In genomic region chr3:57533876-57534275, GRCm38 (mm10) we compare ENCODE assay signal across 19 mouse cellular contexts. TPM values are rescaled to one million over a fixed set of nuclear protein-coding genes. Genes with fewer than 3 reads are reported as not detected.
A peak's percentile ranks its signal among the peaks of the same experiment; 100 is the strongest.
DNase-seq lines count a peak whose midpoint lies in the region; ATAC-seq and TF ChIP-seq lines count a peak whose summit lies in the region.
"Had no signal": no experiment of that assay in that cellular context is flagged by ENCODE, and none has a peak within 500 bp of the region (broad histone marks: within the 10 kb centered on the region; RNA-seq: fewer than 3 reads in every experiment).

No protein-coding gene starts in this region.

- ATAC-seq in hindbrain, postnatal 0 days, result no peak
- ATAC-seq: liver, postnatal 0 days; midbrain, embryonic 16.5 days had no signal

- 0 out of 2 replicates have a peak overlapping the region, but pooled peaks have one; percentile 31 for H3K9ac ChIP-seq in heart, adult 2 months (ENCODE audit: low read depth, low read length)
- H3K9ac ChIP-seq in hindbrain, postnatal 0 days (replicated peaks; ENCODE audit: low read length), result no peak overlapping the region
- H3K9ac ChIP-seq in CH12.LX (ENCODE audit: insufficient read depth, low read depth), result peak overlapping the region; percentile 87
- H3K9ac ChIP-seq: embryonic facial prominence, embryonic 13.5 days; liver, postnatal 0 days had no signal

- TF ChIP-seq RAD21 in CH12.LX (IDR thresholded peaks at IDR 0.05; ENCODE audit: low read depth, low read length), result no peak

- H3K27me3 ChIP-seq in heart, adult 2 months (ENCODE audit: control insufficient read depth, insufficient read depth, low read length), result no peaks in the 10 kb centered on the region
- H3K27me3 ChIP-seq in hindbrain, postnatal 0 days (ENCODE audit: insufficient read depth, low read length), result no peaks in the 10 kb centered on the region
- no peaks in the 10 kb centered on the region for H3K27me3 ChIP-seq in hindbrain, embryonic 10.5 days (ENCODE audit: insufficient read depth, poor library complexity, severe bottlenecking)
- no peaks in the 10 kb centered on the region for H3K27me3 ChIP-seq in CH12.LX (replicated peaks)
- H3K27me3 ChIP-seq: embryonic facial prominence, embryonic 13.5 days had no signal

- H3K27ac ChIP-seq in heart, adult 2 months, result peak overlapping the region; percentile 44
- 0 out of 2 replicates have a peak overlapping the region, but pooled peaks have one; percentile 33 for H3K27ac ChIP-seq in hindbrain, postnatal 0 days
- no peak overlapping the region for H3K27ac ChIP-seq in hindbrain, embryonic 10.5 days
- peak overlapping the region; percentile 87 for H3K27ac ChIP-seq in CH12.LX (ENCODE audit: insufficient read depth, low read depth)
- H3K27ac ChIP-seq: embryonic facial prominence, embryonic 13.5 days had no signal

- H3K4me3 ChIP-seq in heart, adult 2 months, result no peak overlapping the region
- no peak overlapping the region for H3K4me3 ChIP-seq in hindbrain, postnatal 0 days (ENCODE audit: low read length)
- H3K4me3 ChIP-seq in hindbrain, embryonic 10.5 days, result no peak overlapping the region
- no peak overlapping the region for H3K4me3 ChIP-seq in CH12.LX (replicated peaks in 1 of 3; ENCODE audit: low read depth in 2 of 3, low read length in 2 of 3, poor library complexity in 1 of 3)
- H3K4me3 ChIP-seq: embryonic facial prominence, embryonic 13.5 days had no signal

- dilution Hi-C loops in CH12.LX (cut with MboI; ENCODE audit: extremely low pct_ligation_motif_present, extremely low pct_unique_long_range_greater_than_20kb, low sequenced_read_pairs), result no loop called here

- intact Hi-C loops in heart, adult 2 months (cut with DNase I), result no loop called here
- intact Hi-C loops in heart, postnatal 36 days (cut with DNase I), result no loop called here

- TF ChIP-seq EP300 in heart, adult 2 months (IDR thresholded peaks at IDR 0.05; ENCODE audit: insufficient read depth, low read depth, low read length), result no peak
- TF ChIP-seq EP300 in CH12.LX (IDR thresholded peaks at IDR 0.05; ENCODE audit: low read length), result peak; percentile 57

- no peaks in the 10 kb centered on the region for H3K9me3 ChIP-seq in hindbrain, postnatal 0 days (ENCODE audit: low read length)
- H3K9me3 ChIP-seq in hindbrain, embryonic 10.5 days, result no peaks in the 10 kb centered on the region
- H3K9me3 ChIP-seq in CH12.LX (replicated peaks; ENCODE audit: low read length), result no peaks in the 10 kb centered on the region
- H3K9me3 ChIP-seq: embryonic facial prominence, embryonic 13.5 days had no signal

- peaks cover 20% of the 10 kb centered on the region for H3K4me1 ChIP-seq in heart, adult 2 months (ENCODE audit: control insufficient read depth, insufficient read depth, low read length)
- H3K4me1 ChIP-seq in hindbrain, postnatal 0 days (ENCODE audit: insufficient read depth, low read length), result no peaks in the 10 kb centered on the region
- peaks cover 5% of the 10 kb centered on the region for H3K4me1 ChIP-seq in hindbrain, embryonic 10.5 days (replicated peaks)
- peaks cover 20 to 89% of the 10 kb centered on the region in 2 experiments for H3K4me1 ChIP-seq in CH12.LX (ENCODE audit: control insufficient read depth in 1 of 2, insufficient read depth in 2 of 2)

- no peak for DNase-seq in heart, adult 2 months
- no peak for DNase-seq in heart, postnatal 36 days
- DNase-seq in hindbrain, postnatal 0 days (ENCODE audit: low spot score), result no peak
- no peak for DNase-seq in hindbrain, embryonic 10.5 days (ENCODE audit: low spot score)
- DNase-seq in CH12.LX (ENCODE audit: extremely low read depth), result peak; percentile 68
- peak; percentile 31 for DNase-seq in brain, embryonic 14.5 days (ENCODE audit: low read depth)
- no peak for DNase-seq in natural killer cell, adult 2 months (ENCODE audit: low spot score in 2 of 2)
- DNase-seq: adrenal gland, adult 8-10 months; cerebellum, adult 2 months; kidney, adult 8-10 months; kidney, postnatal 4 days; layer of hippocampus, postnatal 36 days; liver, postnatal 0 days; right cerebral cortex, postnatal 25 days; thymus, adult 18-20 months had no signal

- H3K36me3 ChIP-seq in heart, adult 2 months (ENCODE audit: control insufficient read depth, insufficient read depth, low read length), result peaks cover 39% of the 10 kb centered on the region
- H3K36me3 ChIP-seq in hindbrain, postnatal 0 days (ENCODE audit: insufficient read depth, low read length), result no peaks in the 10 kb centered on the region
- no peaks in the 10 kb centered on the region for H3K36me3 ChIP-seq in hindbrain, embryonic 10.5 days
- peaks cover 0 to 8% of the 10 kb centered on the region in 2 experiments for H3K36me3 ChIP-seq in CH12.LX (replicated peaks in 1 of 2; ENCODE audit: control insufficient read depth in 1 of 2, insufficient read depth in 1 of 2, low read length in 1 of 2)
- H3K36me3 ChIP-seq: embryonic facial prominence, embryonic 13.5 days had no signal

- H3K4me2 ChIP-seq in hindbrain, postnatal 0 days (ENCODE audit: low read depth, low read length), result no peak overlapping the region
- peak overlapping the region; percentile 80 for H3K4me2 ChIP-seq in CH12.LX (ENCODE audit: insufficient read depth, low read depth, poor library complexity, severe bottlenecking)
- H3K4me2 ChIP-seq: embryonic facial prominence, embryonic 13.5 days had no signal

- no peak for TF ChIP-seq CTCF in heart, adult 2 months (IDR thresholded peaks at IDR 0.05)
- no peak for TF ChIP-seq CTCF in hindbrain, postnatal 0 days (IDR thresholded peaks at IDR 0.05; ENCODE audit: low read depth)
- no peak for TF ChIP-seq CTCF in CH12.LX (conservative IDR thresholded peaks at IDR 0.05 in 1 of 2, IDR thresholded peaks at IDR 0.05 in 1 of 2; ENCODE audit: low read depth in 2 of 2, low read length in 2 of 2)
- no peak for TF ChIP-seq CTCF in brain, embryonic 14.5 days (IDR thresholded peaks at IDR 0.05; ENCODE audit: borderline replicate concordance, extremely low read depth, insufficient read depth, insufficient read length)

- in situ Hi-C loops in CH12.LX (cut with MboI; ENCODE audit: low pct_ligation_motif_present, low pct_unique_long_range_greater_than_20kb, low sequenced_read_pairs), result no loop called here

- WGBS in heart, adult 2 months, result 64% methylated on average over 9 of the region's 9 CpGs
- WGBS in hindbrain, postnatal 0 days, result 65% methylated on average over 9 of the region's 9 CpGs
- WGBS in hindbrain, embryonic 10.5 days, result 89% methylated on average over 9 of the region's 9 CpGs

- H3K79me2 ChIP-seq in heart, adult 2 months (replicated peaks; ENCODE audit: control insufficient read depth, insufficient read depth, low read length), result peaks cover 14% of the 10 kb centered on the region
- H3K79me2 ChIP-seq in CH12.LX (replicated peaks; ENCODE audit: control insufficient read depth, extremely low read depth, insufficient read depth, poor library complexity, severe bottlenecking), result peaks cover 6% of the 10 kb centered on the region

- TF ChIP-seq POLR2A in heart, adult 2 months (IDR thresholded peaks at IDR 0.05; ENCODE audit: insufficient read depth, low read depth, low read length), result no peak
- peak; percentile 39; the same call in 1 of the 2 replicates for TF ChIP-seq POLR2A in CH12.LX (IDR thresholded peaks at IDR 0.05; ENCODE audit: low read depth, low read length)
- no peak for TF ChIP-seq POLR2A in brain, embryonic 14.5 days (IDR thresholded peaks at IDR 0.05; ENCODE audit: borderline replicate concordance, extremely low read depth, insufficient read depth, insufficient read length, poor library complexity, severe bottlenecking)

TF ChIP-seq in CH12.LX, 34 proteins besides CTCF, POLR2A, EP300 and RAD21:
- TF ChIP-seq KAT2A (IDR thresholded peaks at IDR 0.05; ENCODE audit: insufficient replicate concordance, low read length), result no peak
- no peak; the same call in 1 of the 2 replicates for TF ChIP-seq ETS1 (conservative IDR thresholded peaks at IDR 0.05; ENCODE audit: low read depth, low read length)
- no peak for TF ChIP-seq SMC3 (IDR thresholded peaks at IDR 0.05; ENCODE audit: low read depth, low read length)
- TF ChIP-seq CHD1 (IDR thresholded peaks at IDR 0.05; ENCODE audit: low read depth, low read length), result no peak
- peak; percentile 71 for TF ChIP-seq IRF4 (IDR thresholded peaks at IDR 0.05; ENCODE audit: low read depth, low read length)
- peak; percentile 45; the same call in 1 of the 2 replicates for TF ChIP-seq MEF2A (IDR thresholded peaks at IDR 0.05; ENCODE audit: borderline replicate concordance, low read depth, low read length)
- TF ChIP-seq ZC3H11A (IDR thresholded peaks at IDR 0.05; ENCODE audit: low read depth, low read length), result no peak
- TF ChIP-seq NELFE (IDR thresholded peaks at IDR 0.05; ENCODE audit: low read depth, low read length), result peak; percentile 43; the same call in 1 of the 2 replicates
- peak; percentile 57; the same call in 1 of the 2 replicates for TF ChIP-seq ELF1 (IDR thresholded peaks at IDR 0.05; ENCODE audit: low read depth, low read length)
- TF ChIP-seq TCF12 (IDR thresholded peaks at IDR 0.05; ENCODE audit: low read depth, low read length), result peak; percentile 34; the same call in 1 of the 2 replicates
- TF ChIP-seq MXI1 (IDR thresholded peaks at IDR 0.05; ENCODE audit: low read depth, low read length), result no peak
- TF ChIP-seq TBP (conservative IDR thresholded peaks at IDR 0.05; ENCODE audit: low read depth, low read length), result peak; percentile 55; the same call in 1 of the 2 replicates
- TF ChIP-seq MYC (IDR thresholded peaks at IDR 0.05; ENCODE audit: low read depth, low read length), result peak; percentile 35; the same call in 1 of the 2 replicates

RNA-seq across cellular contexts. Expression of gene Wwtr1, which starts 41.8 kb away (rescaled TPM):
- total RNA-seq in heart, adult 2 months (2021), result 10 to 100 TPM; 46.5 to 49.1 TPM
- polyA plus RNA-seq in heart, adult 2 months (2012; rRNA removed), result 28.2 and 40.6 TPM in 2 replicates
- total RNA-seq in heart, postnatal 36 days (2021), result 10 to 100 TPM; 56.3 to 58.3 TPM
- total RNA-seq in hindbrain, postnatal 0 days (2014; rRNA removed), result 33.1 and 34.1 TPM in 2 replicates
- polyA plus RNA-seq in hindbrain, postnatal 0 days (2015; fragmentation: Nextera tagmentation; extraction: Ambion mirVana), result 10.3 and 11.1 TPM in 2 replicates
- 10.6 and 12.0 TPM in 2 replicates for polyA plus RNA-seq in hindbrain, embryonic 10.5 days (2016; fragmentation: Nextera tagmentation; extraction: Ambion mirVana)
- total RNA-seq in CH12.LX (2012; rRNA removed), result 8.3 and 12.8 TPM in 2 replicates
- total RNA-seq in CH12.LX (2014; rRNA removed), result 14.8 and 16.2 TPM in 2 replicates
- polyA plus RNA-seq in CH12.LX (2012; ENCODE audit: insufficient read length, low read depth), result 13.3 and 13.5 TPM in 2 replicates
- polyA plus RNA-seq in brain, embryonic 14.5 days (2012; rRNA removed), result 19.6 and 20.6 TPM in 2 replicates
- total RNA-seq: common myeloid progenitor, adult 5-6 weeks; MEL had no signal

Comparison
In these comparisons a context has a peak if more than half of its experiments do, and no peak if none do; other contexts are left out.
1. DNase-seq: peak in CH12.LX (single experiment) and brain, embryonic 14.5 days (single experiment); none in heart, adult 2 months (0 of 2), heart, postnatal 36 days (0 of 2), hindbrain, postnatal 0 days (single experiment), hindbrain, embryonic 10.5 days (single experiment) and natural killer cell, adult 2 months (0 of 2).